Mouse (Mus musculus): ENCODE measurements around the gene Car15.

The Car15 gene

GRCm38 (mm10) chr16:17802839-17803674 lies 35.1 kb downstream of the Car15 start:
- DNase-seq (ENCODE audit: low spot score in 2 of 2), result peak in 1 of 2 experiments; percentile 52

- DNase-seq (ENCODE audit: low spot score in 2 of 2), result no peak
Observed at GRCm38 (mm10) chr16:17802456-17802838, 35.7 kb downstream of the Car15 start.

- DNase-seq (ENCODE audit: low spot score in 2 of 2), result no peak
Observed at GRCm38 (mm10) chr16:17801777-17802455, 36.2 kb downstream of the Car15 start.

GRCm38 (mm10) chr16:17799584-17799983 lies 38.6 kb downstream of the Car15 start:
- DNase-seq (ENCODE audit: low spot score in 2 of 2), result no peak

GRCm38 (mm10) chr16:17798321-17799180 lies 39.6 kb downstream of the Car15 start:
- DNase-seq (ENCODE audit: low spot score in 2 of 2), result peak in 1 of 2 experiments; percentile 48

- DNase-seq (ENCODE audit: low spot score in 2 of 2), result peak in 1 of 2 experiments; percentile 33
Observed at GRCm38 (mm10) chr16:17797812-17798311, 40.3 kb downstream of the Car15 start.

- peak in 1 of 2 experiments; percentile 29 for DNase-seq (ENCODE audit: low spot score in 2 of 2)
Observed at GRCm38 (mm10) chr16:17796971-17797811, 41.0 kb downstream of the Car15 start, which contains the start of gene Scarf2. TSS of gene Scarf2 (plus strand) at chr16:17797282.

- DNase-seq (ENCODE audit: low spot score in 2 of 2), result no peak
Observed at GRCm38 (mm10) chr16:17796519-17796918, 41.6 kb downstream of the Car15 start.

- no peak for DNase-seq (ENCODE audit: low spot score in 2 of 2)
Observed at GRCm38 (mm10) chr16:17795643-17796042, 42.5 kb downstream of the Car15 start.

GRCm38 (mm10) chr16:17794047-17794446 lies 44.1 kb downstream of the Car15 start:
- no peak for DNase-seq (ENCODE audit: low spot score in 2 of 2)

- no peak for DNase-seq (ENCODE audit: low spot score in 2 of 2)
Observed at GRCm38 (mm10) chr16:17792728-17793127, 45.4 kb downstream of the Car15 start.

GRCm38 (mm10) chr16:17785337-17785736 lies 52.8 kb downstream of the Car15 start:
- DNase-seq (ENCODE audit: low spot score in 2 of 2), result no peak

Data from urinary bladder, adult 18-20 months (tissue).